Mouse (Mus musculus) intestine, postnatal 0 days (tissue): ENCODE data around the gene Rpl11. TPM values are rescaled to one million over a fixed set of nuclear protein-coding genes. Genes with fewer than 3 reads are reported as not detected.

ENCODE experiments used
- polyA plus RNA-seq: library from polyadenylated mRNA; unstranded; fragments of >200 nt; fragmentation: Nextera tagmentation; extraction: Ambion mirVana; gene quantifications from 2 replicates; pipeline ENCODE4 v1.2.1, GENCODE M21; 2015

The Rpl11 gene
- polyA plus RNA-seq, 1 experiment from 2014 or later, result 276 TPM

Other genes starting within 250 kb of the Rpl11 start
- gene Srsf10, start 197.7 kb downstream of the Rpl11 start, polyA plus RNA-seq, result 84.2 and 89.2 TPM in 2 replicates
- gene Pnrc2, start 179.6 kb downstream of the Rpl11 start, polyA plus RNA-seq, result 103 and 114 TPM in 2 replicates
- gene Cnr2, start 158.0 kb downstream of the Rpl11 start, polyA plus RNA-seq, result 0.14 and 0.24 TPM in 2 replicates
- 717 and 739 TPM in 2 replicates for gene Fuca1, start 132.7 kb downstream of the Rpl11 start, polyA plus RNA-seq
- gene Hmgcl, start 107.0 kb downstream of the Rpl11 start, polyA plus RNA-seq, result 232 and 235 TPM in 2 replicates
- 99.5 and 131 TPM in 2 replicates for gene Gale, start 89.7 kb downstream of the Rpl11 start, polyA plus RNA-seq
- 90.3 and 94.9 TPM in 2 replicates for gene Lypla2, start 80.8 kb downstream of the Rpl11 start, polyA plus RNA-seq
- gene Pithd1, start 66.2 kb downstream of the Rpl11 start, polyA plus RNA-seq, result 56.7 and 57.7 TPM in 2 replicates
- 17.1 and 18.3 TPM in 2 replicates for gene Eloa, start 31.7 kb downstream of the Rpl11 start, polyA plus RNA-seq
- 106 and 118 TPM in 2 replicates for gene Id3, start 90.1 kb upstream of the Rpl11 start, polyA plus RNA-seq
- gene E2f2, start 119.0 kb upstream of the Rpl11 start, polyA plus RNA-seq, result 4.1 and 4.2 TPM in 2 replicates
- gene Asap3, start 152.9 kb upstream of the Rpl11 start, polyA plus RNA-seq, result 0.95 and 1.1 TPM in 2 replicates
- gene Tcea3, start 194.3 kb upstream of the Rpl11 start, polyA plus RNA-seq, result 23.6 and 25.0 TPM in 2 replicates
- gene Zfp46, start 231.3 kb upstream of the Rpl11 start, polyA plus RNA-seq, result 6.7 and 7.5 TPM in 2 replicates